Mouse (Mus musculus): ENCODE results near the gene Homez. TPM values are rescaled to one million over a fixed set of nuclear protein-coding genes. Genes with fewer than 3 reads are reported as not detected.

Homez gene
- not detected in 2 replicates for polyA plus RNA-seq (2012; ENCODE audit: insufficient read depth, insufficient read length, low replicate concordance, missing spikeins)

- no peak within 1 kb of the TSS for H3K27ac ChIP-seq (ENCODE audit: insufficient read depth, low read depth, low read length)
- peaks cover 3% of the 10 kb centered on the region; the same call in 1 of the 2 replicates for H3K4me1 ChIP-seq (ENCODE audit: control insufficient read depth, insufficient read depth, low read length)
- H3K4me3 ChIP-seq (ENCODE audit: insufficient read depth, low read depth, low read length): no peak within 1 kb of the TSS
- TF ChIP-seq CTCF (IDR thresholded peaks at IDR 0.05; ENCODE audit: insufficient read depth, low read depth, low read length): no peak
- TF ChIP-seq POLR2A (IDR thresholded peaks at IDR 0.05; ENCODE audit: insufficient read depth, low read depth, low read length): no peak
- 87% methylated on average over 5 of the region's 5 CpGs for WGBS
Measured at GRCm38 (mm10) chr14:54870861-54871260, at the start of gene Homez. Gene Homez (minus strand): TSS chr14:54870961.

DNA sequence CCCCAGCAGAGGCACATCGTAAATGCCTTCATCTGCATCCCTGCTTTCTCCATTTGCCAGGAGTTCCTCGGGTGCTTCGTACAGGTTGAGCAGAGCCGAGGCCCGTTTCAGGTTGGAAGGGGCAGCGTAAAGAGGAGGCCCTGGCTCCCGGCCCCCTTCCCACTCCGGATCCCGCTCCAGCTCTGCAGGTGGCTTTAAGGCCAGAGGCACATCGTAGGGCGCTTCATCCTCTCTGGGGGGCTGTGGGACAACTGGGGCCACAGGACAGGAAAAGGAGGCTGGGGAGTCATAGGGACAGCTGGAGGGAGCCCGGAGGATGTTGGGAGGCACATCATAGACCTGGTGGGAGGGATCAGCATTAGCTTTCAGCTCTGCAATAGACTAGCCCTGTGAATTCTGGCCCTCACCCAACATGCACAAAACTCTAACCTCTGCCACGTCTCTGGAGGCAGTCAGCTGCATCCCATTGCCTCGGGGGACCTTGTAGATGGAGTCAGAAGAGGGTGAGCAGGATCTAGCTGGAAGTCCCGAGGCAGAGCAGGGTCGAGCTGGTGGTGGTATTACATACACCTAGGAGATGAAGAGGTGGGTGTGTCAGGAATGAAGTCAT, 49.4 kb upstream of the Homez start:
- Histone ChIP-seq H3K4me1 (ENCODE audit: control insufficient read depth, insufficient read depth, low read length) (peaks cover 12% of the 10 kb centered on the region), H3K27ac (ENCODE audit: insufficient read depth, low read depth, low read length) (no peak overlapping the region), H3K4me3 (ENCODE audit: insufficient read depth, low read depth, low read length) (no peak overlapping the region)
- TF ChIP-seq POLR2A (IDR thresholded peaks at IDR 0.05; ENCODE audit: insufficient read depth, low read depth, low read length) (no peak), CTCF (IDR thresholded peaks at IDR 0.05; ENCODE audit: insufficient read depth, low read depth, low read length) (no peak)
- 86% methylated on average over 16 of the region's 16 CpGs for WGBS

- 12% methylated on average over 10 of the region's 10 CpGs for WGBS
- TF ChIP-seq POLR2A (IDR thresholded peaks at IDR 0.05; ENCODE audit: insufficient read depth, low read depth, low read length) (no peak), CTCF (IDR thresholded peaks at IDR 0.05; ENCODE audit: insufficient read depth, low read depth, low read length) (no peak)
Measured at GRCm38 (mm10) chr14:54913343-54913742, 42.6 kb upstream of the Homez start.

GRCm38 (mm10) chr14:54912886-54913285, 42.1 kb upstream of the Homez start, which contains the start of gene Slc22a17:
Gene Slc22a17 (minus strand): TSS chr14:54913132.
- Histone ChIP-seq H3K4me1 (ENCODE audit: control insufficient read depth, insufficient read depth, low read length) (peaks cover 29% of the 10 kb centered on the region), H3K27ac (ENCODE audit: insufficient read depth, low read depth, low read length) (peak within 1 kb of the TSS; percentile 97), H3K4me3 (ENCODE audit: insufficient read depth, low read depth, low read length) (peak within 1 kb of the TSS; percentile 76)
- no peak for TF ChIP-seq CTCF (IDR thresholded peaks at IDR 0.05; ENCODE audit: insufficient read depth, low read depth, low read length)
- peak; percentile 97 for TF ChIP-seq POLR2A (IDR thresholded peaks at IDR 0.05; ENCODE audit: insufficient read depth, low read depth, low read length)
- under 1% methylated on average over 28 of the region's 28 CpGs for WGBS

More at GRCm38 (mm10) chr14:54913343-54913742, 42.6 kb upstream of the Homez start:
- H3K4me1 ChIP-seq (ENCODE audit: control insufficient read depth, insufficient read depth, low read length): peaks cover 25% of the 10 kb centered on the region
- peak overlapping the region; percentile 76 for H3K4me3 ChIP-seq (ENCODE audit: insufficient read depth, low read depth, low read length)
- H3K27ac ChIP-seq (ENCODE audit: insufficient read depth, low read depth, low read length): peak overlapping the region; percentile 97

DNA sequence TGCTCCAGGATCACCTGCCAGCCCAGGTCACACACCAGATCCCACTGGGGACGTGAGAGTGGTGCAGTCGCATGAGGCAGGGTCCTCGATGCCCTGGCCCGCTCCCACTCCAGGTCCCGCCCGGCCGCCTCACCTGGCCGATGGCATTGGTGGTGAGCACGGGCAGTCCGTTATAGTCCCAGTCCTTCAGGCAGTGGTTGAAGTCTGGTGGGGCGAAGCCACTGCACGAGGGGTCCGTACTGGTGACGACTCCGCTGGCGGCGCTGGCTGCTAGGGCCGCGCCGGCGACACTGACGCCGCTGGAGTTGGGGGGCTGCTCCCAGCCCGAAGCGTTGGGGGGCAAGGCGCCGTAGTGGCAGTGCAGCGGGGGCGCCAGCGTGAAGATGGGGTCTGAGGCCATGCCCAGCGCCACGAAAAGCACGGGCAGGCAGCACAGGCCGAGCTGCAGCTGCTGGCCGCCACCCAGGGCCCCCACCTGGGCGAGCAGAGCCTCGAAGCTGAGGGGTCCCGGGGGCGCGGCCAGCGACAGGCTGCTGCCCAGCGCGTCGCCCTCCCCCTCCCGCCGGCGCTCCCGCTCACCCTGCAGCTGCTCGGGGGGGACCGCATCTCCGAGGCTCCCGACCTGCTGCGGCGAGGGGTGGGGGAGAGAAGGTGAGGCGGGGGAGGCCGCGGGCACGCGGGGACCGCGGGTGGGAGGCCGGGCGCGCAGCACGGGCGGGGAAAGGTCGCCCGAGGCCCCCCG, 41.5 kb upstream of the Homez start:
- 3% methylated on average over 59 of the region's 69 CpGs for WGBS
- peaks cover 31% of the 10 kb centered on the region for H3K4me1 ChIP-seq (ENCODE audit: control insufficient read depth, insufficient read depth, low read length)
- TF ChIP-seq CTCF (IDR thresholded peaks at IDR 0.05; ENCODE audit: insufficient read depth, low read depth, low read length): no peak
- H3K27ac ChIP-seq (ENCODE audit: insufficient read depth, low read depth, low read length): peak overlapping the region; percentile 97
- peak overlapping the region; percentile 76 for H3K4me3 ChIP-seq (ENCODE audit: insufficient read depth, low read depth, low read length)

DNA sequence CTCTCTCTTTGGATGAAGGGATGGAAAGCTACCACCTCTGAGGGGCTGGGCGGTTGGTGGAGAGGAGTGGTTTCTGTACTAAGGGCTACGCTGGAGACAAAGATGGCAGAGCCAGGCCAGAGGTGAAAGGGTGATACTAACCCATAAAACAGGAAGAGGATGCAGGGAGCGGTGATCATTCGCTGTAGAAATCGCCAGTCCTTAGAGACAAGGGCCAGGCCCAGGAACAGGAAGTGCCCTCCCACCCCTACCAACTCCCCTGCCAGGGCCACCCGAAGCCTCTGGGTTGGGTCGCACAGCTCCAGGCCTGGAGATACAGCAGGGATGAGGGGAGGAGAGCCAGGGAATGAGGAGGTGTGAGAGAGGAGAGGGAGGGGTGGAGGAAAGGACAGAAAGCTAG, 37.9 kb upstream of the Homez start:
- H3K4me1 ChIP-seq (ENCODE audit: control insufficient read depth, insufficient read depth, low read length): peaks cover 33% of the 10 kb centered on the region
- WGBS: 71% methylated on average over 7 of the region's 7 CpGs
- peak overlapping the region; percentile 48; the same call in 1 of the 2 replicates for H3K27ac ChIP-seq (ENCODE audit: insufficient read depth, low read depth, low read length)
- TF ChIP-seq CTCF (IDR thresholded peaks at IDR 0.05; ENCODE audit: insufficient read depth, low read depth, low read length): no peak
- no peak for TF ChIP-seq POLR2A (IDR thresholded peaks at IDR 0.05; ENCODE audit: insufficient read depth, low read depth, low read length)
- no peak overlapping the region for H3K4me3 ChIP-seq (ENCODE audit: insufficient read depth, low read depth, low read length)

- Histone ChIP-seq H3K4me1 (ENCODE audit: control insufficient read depth, insufficient read depth, low read length) (peaks cover 13% of the 10 kb centered on the region; the same call in 1 of the 2 replicates), H3K4me3 (ENCODE audit: insufficient read depth, low read depth, low read length) (no peak overlapping the region), H3K27ac (ENCODE audit: insufficient read depth, low read depth, low read length) (no peak overlapping the region)
- 63% methylated on average over 4 of the region's 4 CpGs for WGBS
- TF ChIP-seq CTCF (IDR thresholded peaks at IDR 0.05; ENCODE audit: insufficient read depth, low read depth, low read length) (no peak), POLR2A (IDR thresholded peaks at IDR 0.05; ENCODE audit: insufficient read depth, low read depth, low read length) (no peak)
Measured at GRCm38 (mm10) chr14:54903641-54904040, 32.9 kb upstream of the Homez start.

GRCm38 (mm10) chr14:54900383-54900782, 29.6 kb upstream of the Homez start:
- WGBS: 2% methylated on average over 3 of the region's 3 CpGs
- TF ChIP-seq POLR2A (IDR thresholded peaks at IDR 0.05; ENCODE audit: insufficient read depth, low read depth, low read length): no peak
- no peak for TF ChIP-seq CTCF (IDR thresholded peaks at IDR 0.05; ENCODE audit: insufficient read depth, low read depth, low read length)
- Histone ChIP-seq H3K4me3 (ENCODE audit: insufficient read depth, low read depth, low read length) (no peak overlapping the region), H3K4me1 (ENCODE audit: control insufficient read depth, insufficient read depth, low read length) (no peaks in the 10 kb centered on the region; the same call in 1 of the 2 replicates), H3K27ac (ENCODE audit: insufficient read depth, low read depth, low read length) (no peak overlapping the region)

- no peaks in the 10 kb centered on the region for H3K4me1 ChIP-seq (ENCODE audit: control insufficient read depth, insufficient read depth, low read length)
- WGBS: 41% methylated on average over 2 of the region's 2 CpGs
- no peak overlapping the region for H3K4me3 ChIP-seq (ENCODE audit: insufficient read depth, low read depth, low read length)
- no peak overlapping the region for H3K27ac ChIP-seq (ENCODE audit: insufficient read depth, low read depth, low read length)
- TF ChIP-seq POLR2A (IDR thresholded peaks at IDR 0.05; ENCODE audit: insufficient read depth, low read depth, low read length) (no peak), CTCF (IDR thresholded peaks at IDR 0.05; ENCODE audit: insufficient read depth, low read depth, low read length) (no peak)
Measured at GRCm38 (mm10) chr14:54897445-54897844, 26.7 kb upstream of the Homez start.

Measured in olfactory bulb, adult 2 months (tissue).